Mouse (Mus musculus): ENCODE data around the gene Akap8. TPM values are rescaled to one million over a fixed set of nuclear protein-coding genes. Genes with fewer than 3 reads are reported as not detected.

Gene Akap8
- polyA plus RNA-seq, 1 experiment, result 113 TPM

DNA sequence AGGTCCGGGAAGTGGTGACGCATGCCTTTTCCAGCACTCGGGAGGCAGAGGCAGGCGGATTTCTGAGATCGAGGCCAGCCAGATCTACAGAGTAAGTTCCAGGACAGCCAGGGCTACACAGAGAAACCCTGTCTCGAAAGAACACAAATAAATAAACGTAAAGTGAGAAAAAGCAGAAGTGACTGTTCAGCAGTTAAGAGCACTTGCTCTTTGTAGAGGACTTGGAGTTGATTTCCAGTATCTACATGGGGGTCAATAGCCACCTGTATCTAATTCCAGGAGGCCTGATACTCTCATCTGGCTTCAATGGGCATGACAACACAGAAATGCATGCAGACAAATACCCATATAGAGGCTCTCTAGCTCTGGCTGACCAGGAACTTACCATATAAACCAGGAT is 51.9 kb downstream of the Akap8 start:
- Histone ChIP-seq H3K27ac (ENCODE audit: control insufficient read depth, insufficient read depth, low read depth, low read length, poor library complexity) (no peak overlapping the region), H3K4me3 (replicated peaks; ENCODE audit: control insufficient read depth, low read depth, low read length) (no peak overlapping the region), H3K4me1 (ENCODE audit: control insufficient read depth, insufficient read depth, low read length) (no peaks in the 10 kb centered on the region; the same call in 1 of the 2 replicates)
- 47% methylated on average over 7 of the region's 7 CpGs for WGBS
- TF ChIP-seq POLR2A (IDR thresholded peaks at IDR 0.05; ENCODE audit: borderline replicate concordance, control insufficient read depth, low read depth, low read length), result no peak
- TF ChIP-seq CTCF (IDR thresholded peaks at IDR 0.05; ENCODE audit: control insufficient read depth, insufficient read depth, low read length), result no peak

DNA sequence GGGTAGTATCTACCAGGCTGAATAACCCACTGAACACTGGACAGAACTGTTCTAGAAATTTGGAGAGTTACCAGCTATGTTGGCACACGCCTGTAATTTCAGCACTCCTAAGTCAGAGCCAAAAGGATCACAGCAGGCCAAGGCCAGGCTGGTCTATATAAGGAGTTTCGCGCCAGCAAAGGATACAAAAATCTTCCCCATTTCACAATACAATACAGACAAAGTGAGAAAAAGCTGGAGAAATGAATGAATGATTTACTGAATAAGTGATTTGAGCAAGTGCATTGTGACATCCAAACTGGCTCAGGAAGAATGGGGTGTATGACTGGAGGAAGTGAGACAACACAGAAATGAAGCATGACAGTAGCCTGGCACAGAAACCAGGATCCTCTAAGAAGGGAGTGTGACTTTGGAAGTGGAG is 52.5 kb downstream of the Akap8 start:
- H3K27ac ChIP-seq (ENCODE audit: control insufficient read depth, insufficient read depth, low read depth, low read length, poor library complexity), result no peak overlapping the region
- TF ChIP-seq POLR2A (IDR thresholded peaks at IDR 0.05; ENCODE audit: borderline replicate concordance, control insufficient read depth, low read depth, low read length) (no peak), CTCF (IDR thresholded peaks at IDR 0.05; ENCODE audit: control insufficient read depth, insufficient read depth, low read length) (no peak)
- H3K4me1 ChIP-seq (ENCODE audit: control insufficient read depth, insufficient read depth, low read length), result no peaks in the 10 kb centered on the region; the same call in 1 of the 2 replicates
- H3K4me3 ChIP-seq (replicated peaks; ENCODE audit: control insufficient read depth, low read depth, low read length), result no peak overlapping the region
- 74% methylated on average over 3 of the region's 3 CpGs for WGBS

DNA sequence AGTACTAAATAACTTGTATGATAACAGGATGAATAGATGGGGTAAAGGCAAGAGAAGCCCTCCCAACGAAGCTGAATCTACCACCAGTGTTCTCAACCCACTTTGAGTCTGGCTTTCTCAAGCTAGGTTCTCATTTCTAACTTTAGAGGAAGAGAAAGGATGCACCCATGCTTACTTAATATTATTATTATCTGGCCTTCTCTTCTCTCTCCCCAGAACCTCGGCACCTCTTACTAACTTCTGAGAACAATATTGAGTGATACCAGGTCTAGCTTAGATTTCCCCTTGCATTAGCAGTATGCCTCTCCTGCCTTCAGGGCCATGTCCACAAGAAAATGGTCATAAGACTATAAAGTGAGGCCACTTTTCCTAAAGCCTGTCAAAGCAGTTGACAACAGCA is 52.9 kb downstream of the Akap8 start:
- Histone ChIP-seq H3K4me3 (replicated peaks; ENCODE audit: control insufficient read depth, low read depth, low read length) (no peak overlapping the region), H3K4me1 (ENCODE audit: control insufficient read depth, insufficient read depth, low read length) (no peaks in the 10 kb centered on the region; the same call in 1 of the 2 replicates), H3K27ac (ENCODE audit: control insufficient read depth, insufficient read depth, low read depth, low read length, poor library complexity) (no peak overlapping the region)
- no peak for TF ChIP-seq CTCF (IDR thresholded peaks at IDR 0.05; ENCODE audit: control insufficient read depth, insufficient read depth, low read length)
- no peak for TF ChIP-seq POLR2A (IDR thresholded peaks at IDR 0.05; ENCODE audit: borderline replicate concordance, control insufficient read depth, low read depth, low read length)
- WGBS, result 38% methylated on average over 2 of the region's 2 CpGs

DNA sequence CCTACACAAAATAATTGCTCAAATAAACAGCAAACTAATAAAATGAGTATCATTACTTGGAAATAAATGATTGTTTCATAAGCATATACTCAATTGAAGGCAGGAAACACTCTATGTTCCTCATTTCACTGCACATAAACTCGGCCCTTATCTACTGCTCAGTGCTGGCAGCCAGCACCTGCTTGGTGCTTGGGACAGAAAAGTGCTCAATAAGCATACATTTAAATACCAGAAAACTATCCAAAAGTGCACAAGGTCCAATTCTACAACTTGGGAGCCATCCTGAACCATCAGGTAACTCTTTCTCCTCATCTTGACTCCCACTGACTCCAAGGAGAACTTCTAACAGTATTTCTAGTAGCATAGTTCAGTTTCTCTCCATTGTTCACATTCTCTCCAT is 53.4 kb downstream of the Akap8 start:
- Histone ChIP-seq H3K27ac (ENCODE audit: control insufficient read depth, insufficient read depth, low read depth, low read length, poor library complexity) (no peak overlapping the region), H3K4me1 (ENCODE audit: control insufficient read depth, insufficient read depth, low read length) (no peaks in the 10 kb centered on the region; the same call in 1 of the 2 replicates), H3K4me3 (replicated peaks; ENCODE audit: control insufficient read depth, low read depth, low read length) (no peak overlapping the region)
- 2% methylated on average over 1 of the region's 1 CpGs for WGBS
- TF ChIP-seq CTCF (IDR thresholded peaks at IDR 0.05; ENCODE audit: control insufficient read depth, insufficient read depth, low read length) (no peak), POLR2A (IDR thresholded peaks at IDR 0.05; ENCODE audit: borderline replicate concordance, control insufficient read depth, low read depth, low read length) (no peak)

DNA sequence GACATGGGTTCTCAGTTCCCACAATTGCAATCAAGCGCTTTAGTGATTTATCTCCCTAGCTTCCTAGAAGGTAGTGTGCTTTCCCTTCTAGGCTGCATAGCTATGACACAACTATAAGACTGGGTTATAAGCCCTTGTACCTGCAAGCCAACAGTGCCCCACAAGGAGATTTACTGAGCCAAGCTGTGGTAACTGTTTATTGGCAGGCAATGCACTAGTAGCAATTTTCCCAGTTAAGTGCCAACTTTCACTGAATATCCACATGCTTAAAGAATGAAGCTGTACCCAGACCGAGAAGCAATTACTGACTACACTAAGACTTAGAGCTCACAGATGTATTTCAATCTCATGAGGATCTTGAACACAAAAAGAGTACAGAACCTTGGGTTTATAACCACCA is 57.4 kb downstream of the Akap8 start:
- no peak for TF ChIP-seq POLR2A (IDR thresholded peaks at IDR 0.05; ENCODE audit: borderline replicate concordance, control insufficient read depth, low read depth, low read length)
- no peak for TF ChIP-seq CTCF (IDR thresholded peaks at IDR 0.05; ENCODE audit: control insufficient read depth, insufficient read depth, low read length)
- WGBS, result 84% methylated on average over 2 of the region's 2 CpGs
- Histone ChIP-seq H3K4me3 (replicated peaks; ENCODE audit: control insufficient read depth, low read depth, low read length) (no peak overlapping the region), H3K27ac (ENCODE audit: control insufficient read depth, insufficient read depth, low read depth, low read length, poor library complexity) (no peak overlapping the region), H3K4me1 (ENCODE audit: control insufficient read depth, insufficient read depth, low read length) (no peaks in the 10 kb centered on the region; the same call in 1 of the 2 replicates)

DNA sequence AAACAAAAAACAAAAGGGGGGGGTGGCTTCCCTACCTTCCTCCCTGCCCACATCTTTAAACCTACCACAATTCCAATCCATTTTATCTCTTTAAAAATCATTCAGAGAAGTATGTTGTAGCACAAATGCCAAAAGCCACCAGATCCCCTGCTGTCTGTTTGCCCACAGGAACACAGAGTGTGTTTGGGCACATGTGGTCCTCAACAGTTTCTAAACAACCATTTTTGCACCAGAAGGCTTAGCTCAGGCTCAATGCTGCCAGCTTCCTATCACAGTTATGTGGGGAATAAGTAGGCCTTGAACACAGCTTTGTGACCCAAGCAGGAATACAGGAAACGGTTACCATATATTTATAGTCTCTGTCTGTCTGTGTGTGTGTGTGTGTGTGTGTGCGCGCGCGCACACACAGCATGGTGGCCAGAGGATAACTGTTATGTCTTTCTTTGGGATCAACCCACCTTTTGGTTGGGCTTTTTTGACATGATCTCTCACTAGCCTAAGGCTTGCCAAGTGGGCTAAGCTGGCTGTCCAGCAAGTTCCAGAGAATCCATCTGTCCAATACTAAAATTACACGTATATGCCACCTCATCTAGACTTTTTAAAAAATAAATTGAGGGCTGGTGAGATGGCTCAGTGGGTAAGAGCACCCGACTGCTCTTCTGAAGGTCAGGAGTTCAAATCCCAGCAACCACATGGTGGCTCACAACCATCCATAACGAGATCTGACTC is 58.0 kb downstream of the Akap8 start:
- Histone ChIP-seq H3K27ac (ENCODE audit: control insufficient read depth, insufficient read depth, low read depth, low read length, poor library complexity) (no peak overlapping the region), H3K4me1 (ENCODE audit: control insufficient read depth, insufficient read depth, low read length) (no peaks in the 10 kb centered on the region; the same call in 1 of the 2 replicates), H3K4me3 (replicated peaks; ENCODE audit: control insufficient read depth, low read depth, low read length) (no peak overlapping the region)
- no peak for TF ChIP-seq CTCF (IDR thresholded peaks at IDR 0.05; ENCODE audit: control insufficient read depth, insufficient read depth, low read length)
- TF ChIP-seq POLR2A (IDR thresholded peaks at IDR 0.05; ENCODE audit: borderline replicate concordance, control insufficient read depth, low read depth, low read length), result no peak
- WGBS, result 88% methylated on average over 8 of the region's 8 CpGs

DNA sequence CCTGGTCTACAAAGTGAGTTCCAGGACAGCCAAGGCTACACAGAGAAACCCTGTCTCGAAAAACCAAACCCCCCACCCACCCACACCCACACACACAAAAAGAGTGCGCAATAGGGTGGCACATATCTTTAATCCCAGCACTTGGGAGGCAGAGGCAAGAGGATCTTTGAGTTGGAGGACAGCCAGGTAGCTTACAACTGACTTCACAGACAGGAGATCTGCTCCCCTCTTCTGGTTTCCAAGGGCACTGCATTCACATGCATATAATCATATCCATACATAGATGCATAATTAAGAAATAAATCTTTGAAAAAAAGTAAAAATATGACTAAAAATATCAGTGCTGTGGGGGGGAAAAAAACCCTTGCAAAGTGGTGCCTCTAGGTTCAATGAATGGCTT is 62.2 kb downstream of the Akap8 start:
- WGBS, result 84% methylated on average over 2 of the region's 2 CpGs
- no peak overlapping the region for H3K4me3 ChIP-seq (replicated peaks; ENCODE audit: control insufficient read depth, low read depth, low read length)
- TF ChIP-seq POLR2A (IDR thresholded peaks at IDR 0.05; ENCODE audit: borderline replicate concordance, control insufficient read depth, low read depth, low read length) (no peak), CTCF (IDR thresholded peaks at IDR 0.05; ENCODE audit: control insufficient read depth, insufficient read depth, low read length) (no peak)
- H3K27ac ChIP-seq (ENCODE audit: control insufficient read depth, insufficient read depth, low read depth, low read length, poor library complexity), result no peak overlapping the region
- no peaks in the 10 kb centered on the region; the same call in 1 of the 2 replicates for H3K4me1 ChIP-seq (ENCODE audit: control insufficient read depth, insufficient read depth, low read length)

DNA sequence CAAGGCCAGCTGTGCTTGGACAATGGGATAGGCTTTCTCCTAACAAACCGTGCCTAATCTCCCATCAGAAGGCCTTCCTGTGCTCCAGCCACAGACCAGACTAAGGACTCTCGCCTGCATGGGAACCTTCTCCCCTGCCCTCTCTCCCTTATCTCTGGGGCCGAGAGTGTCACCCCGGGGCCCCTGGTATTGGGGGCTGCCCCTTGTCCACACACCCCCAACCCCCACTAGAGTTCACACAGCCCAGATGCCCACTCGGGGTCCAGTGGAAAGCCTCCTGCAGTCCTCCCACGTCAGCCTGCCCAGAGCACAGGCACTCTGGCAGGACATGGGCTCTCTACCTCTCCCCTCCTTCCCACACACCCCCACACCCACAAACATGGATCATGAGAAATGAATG is 63.1 kb downstream of the Akap8 start:
- Histone ChIP-seq H3K27ac (ENCODE audit: control insufficient read depth, insufficient read depth, low read depth, low read length, poor library complexity) (no peak overlapping the region; the same call in 1 of the 2 replicates), H3K4me3 (replicated peaks; ENCODE audit: control insufficient read depth, low read depth, low read length) (no peak overlapping the region), H3K4me1 (ENCODE audit: control insufficient read depth, insufficient read depth, low read length) (no peaks in the 10 kb centered on the region; the same call in 1 of the 2 replicates)
- TF ChIP-seq CTCF (IDR thresholded peaks at IDR 0.05; ENCODE audit: control insufficient read depth, insufficient read depth, low read length) (no peak), POLR2A (IDR thresholded peaks at IDR 0.05; ENCODE audit: borderline replicate concordance, control insufficient read depth, low read depth, low read length) (no peak)
- 53% methylated on average over 6 of the region's 6 CpGs for WGBS

Measured in bone marrow, adult 2 months (tissue).